Mouse (Mus musculus): ENCODE results near the gene Lpar2.
A peak's percentile ranks its signal among the peaks of the same experiment; 100 is the strongest.

Gene Lpar2

DNA sequence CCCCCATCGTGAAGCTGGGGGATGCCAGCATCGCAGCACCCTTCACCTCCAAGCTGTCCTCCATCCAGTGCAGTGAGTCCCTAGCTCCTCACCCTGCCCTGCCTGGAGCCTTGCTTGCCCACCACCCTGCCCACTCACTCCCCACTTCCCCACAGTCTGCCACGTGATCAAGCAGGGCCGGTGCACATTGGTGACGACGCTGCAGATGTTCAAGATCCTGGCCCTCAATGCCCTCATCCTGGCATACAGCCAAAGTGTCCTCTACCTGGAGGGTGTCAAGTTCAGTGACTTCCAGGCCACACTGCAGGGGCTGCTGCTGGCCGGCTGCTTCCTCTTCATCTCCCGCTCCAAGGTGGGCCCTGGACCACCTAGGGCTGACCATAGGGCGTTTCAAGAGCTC, 16.7 kb upstream of the Lpar2 start:
- DNase-seq (ENCODE audit: low spot score in 2 of 2): no peak

DNA sequence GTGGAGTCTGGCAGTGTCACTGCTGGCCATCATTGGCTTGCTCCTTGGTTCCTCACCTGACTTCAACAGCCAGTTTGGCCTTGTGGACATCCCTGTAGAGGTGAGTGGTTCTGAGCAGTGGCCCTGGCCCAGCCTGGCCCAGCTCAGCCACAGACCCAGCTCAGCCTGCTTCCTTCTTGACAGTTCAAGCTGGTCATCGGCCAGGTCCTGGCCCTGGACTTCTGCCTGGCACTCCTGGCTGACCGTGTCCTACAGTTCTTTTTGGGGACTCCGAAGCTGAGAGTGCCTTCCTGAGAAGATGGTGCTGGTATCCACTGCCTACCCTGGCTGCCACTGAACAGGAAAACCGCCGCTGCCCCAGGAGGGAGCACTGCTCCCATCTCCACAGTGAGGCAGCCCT, 15.0 kb upstream of the Lpar2 start:
- no peak for DNase-seq (ENCODE audit: low spot score in 2 of 2)

DNA sequence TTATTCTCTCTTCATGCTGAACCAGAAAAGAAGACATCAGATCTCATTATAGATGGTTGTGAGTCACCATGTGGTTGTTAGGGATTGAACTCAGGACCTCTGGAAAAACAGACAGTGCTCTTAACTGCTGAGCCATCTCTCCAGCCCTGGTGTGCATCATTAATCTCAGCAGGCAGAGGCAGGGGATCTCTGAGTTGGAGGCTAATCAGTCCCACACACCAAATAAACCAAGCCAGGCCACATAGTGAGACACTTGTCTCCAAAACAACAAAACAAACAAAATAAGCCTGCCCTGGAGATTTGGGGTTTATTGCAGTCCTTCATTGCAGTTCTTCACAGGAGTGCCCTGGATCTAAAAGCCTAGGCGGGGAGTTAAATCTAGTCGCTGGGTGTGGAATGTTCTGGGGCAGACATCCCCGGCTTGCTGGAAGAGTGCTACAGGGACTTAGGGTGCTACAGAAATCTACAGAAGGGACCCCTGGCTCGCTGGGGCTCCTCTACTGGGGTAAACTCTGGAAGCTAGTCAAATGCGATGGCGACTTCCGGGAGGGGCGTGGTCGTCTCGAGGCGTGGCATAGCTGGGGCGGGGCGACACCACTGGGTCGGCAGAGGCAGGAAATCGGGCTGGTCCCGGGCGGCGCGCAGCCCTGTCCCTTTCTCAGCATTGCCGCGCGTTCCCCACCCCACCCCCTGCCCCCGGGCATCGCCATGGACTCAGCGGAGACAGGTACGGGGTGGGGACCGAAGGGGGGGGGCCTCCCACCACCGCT, 13.9 kb upstream of the Lpar2 start, which contains the start of gene Gmip:
Gene Gmip, plus strand, starts transcription at position 586 of the 770 bp plus-strand sequence.
- DNase-seq (ENCODE audit: low spot score in 2 of 2): peak; percentile 88 to 94

DNA sequence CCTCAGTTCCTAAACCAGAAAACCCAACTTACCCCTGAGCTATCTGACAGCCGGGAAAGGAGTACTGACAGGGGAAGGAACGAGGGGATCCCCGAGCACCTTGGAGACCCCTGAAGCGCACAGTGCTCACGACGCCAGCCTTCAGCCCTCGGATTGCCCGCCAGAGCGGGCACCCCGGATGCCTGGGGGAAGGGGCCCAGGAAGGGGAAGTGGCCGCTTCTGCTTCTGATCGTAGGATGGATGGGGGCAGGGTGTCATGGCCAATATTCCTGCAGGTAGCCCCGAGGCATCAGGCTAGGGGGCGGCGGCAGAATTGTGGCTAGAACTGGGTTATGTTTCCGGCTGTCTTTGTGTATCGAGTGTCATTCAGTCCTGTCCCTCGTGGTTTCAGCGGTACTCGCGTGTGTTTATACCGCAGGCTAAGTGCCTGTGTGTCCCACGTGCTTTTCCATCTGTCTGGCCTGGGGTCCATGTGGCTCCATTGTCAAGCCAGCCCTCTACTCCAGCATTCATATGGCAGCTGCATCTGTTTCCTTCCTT, 13.3 kb upstream of the Lpar2 start:
- peak; percentile 58 to 80 for DNase-seq (ENCODE audit: low spot score in 2 of 2)

DNA sequence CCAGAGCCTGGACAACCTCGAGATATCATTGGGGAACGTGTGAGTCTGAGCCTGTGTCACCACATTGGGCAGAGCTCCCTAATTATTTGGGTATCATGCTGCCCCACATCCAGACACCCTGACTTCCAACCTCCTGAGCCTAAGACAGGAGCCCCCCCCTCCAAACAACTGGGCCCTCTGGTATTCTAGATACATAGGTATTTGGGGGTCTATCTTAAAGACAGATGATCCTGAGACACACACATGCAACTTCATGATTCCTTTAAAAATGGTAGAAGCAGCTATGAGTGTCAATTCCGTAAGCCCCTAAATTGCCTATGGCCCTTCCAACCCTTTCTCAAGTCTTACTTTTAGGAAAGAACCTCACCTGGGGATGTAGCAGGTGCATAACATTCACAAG, 12.4 kb upstream of the Lpar2 start:
- no peak for DNase-seq (ENCODE audit: low spot score in 2 of 2)

DNA sequence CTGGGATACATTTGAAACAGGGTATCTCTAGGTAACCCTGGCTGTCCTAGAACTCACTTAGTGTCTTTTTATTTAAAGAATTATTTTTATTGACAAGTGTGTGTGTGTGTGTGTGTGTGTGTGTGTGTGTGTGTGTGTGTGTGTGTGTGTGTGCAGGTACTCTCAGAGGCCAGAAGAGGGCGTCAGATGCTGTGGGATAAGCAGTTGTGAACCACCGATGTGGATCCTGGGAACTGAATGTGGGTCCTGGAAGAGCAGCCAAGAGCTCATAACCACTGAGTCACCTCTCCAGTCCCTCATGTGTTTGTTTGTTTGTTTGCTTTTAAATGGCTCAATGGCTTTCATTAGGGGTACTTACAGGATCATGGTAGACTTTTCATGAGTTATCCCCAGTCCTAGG, 7.3 kb upstream of the Lpar2 start:
- no peak for DNase-seq (ENCODE audit: low spot score in 2 of 2)

DNA sequence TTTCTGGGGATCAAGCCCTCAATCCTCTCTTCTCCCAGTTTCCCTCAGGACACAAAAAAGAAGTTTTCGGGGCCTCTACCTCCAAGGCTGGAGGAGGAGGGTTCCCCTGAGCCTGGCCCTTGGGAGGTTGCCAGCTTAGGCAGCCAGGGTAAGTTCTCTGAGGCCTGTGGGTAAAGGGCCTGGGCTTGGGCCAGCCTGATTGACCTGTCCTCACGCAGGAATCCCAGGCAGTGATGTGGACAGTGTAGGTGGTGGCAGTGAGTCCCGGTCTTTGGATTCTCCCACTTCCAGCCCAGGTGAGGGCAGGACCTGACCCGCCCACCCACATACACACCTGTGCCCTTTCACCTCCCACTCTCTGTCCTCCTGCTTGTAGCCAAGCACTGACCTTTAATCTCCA, 6.8 kb upstream of the Lpar2 start:
- DNase-seq (ENCODE audit: low spot score in 2 of 2): no peak

DNA sequence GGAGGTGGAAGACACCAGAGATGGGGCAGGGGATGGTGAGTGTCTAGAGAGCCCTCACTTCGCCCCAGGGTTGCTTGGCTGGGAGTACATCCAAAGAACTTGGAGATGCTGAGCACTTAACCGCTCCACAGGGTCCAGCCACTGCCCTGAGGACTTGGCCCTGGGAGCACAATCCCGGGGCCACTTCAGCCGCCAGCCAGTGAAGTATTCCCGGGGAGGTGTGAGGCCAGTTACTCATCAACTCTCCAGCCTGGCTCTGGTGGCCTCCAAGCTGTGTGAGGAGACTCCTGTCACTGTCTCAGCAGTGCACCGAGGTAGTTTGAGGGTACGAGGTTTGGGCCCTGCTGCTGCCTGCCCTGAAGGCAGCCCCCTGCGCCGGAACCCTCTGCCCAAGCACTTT, 1.8 kb upstream of the Lpar2 start:
- no peak for DNase-seq (ENCODE audit: low spot score in 2 of 2)

DNA sequence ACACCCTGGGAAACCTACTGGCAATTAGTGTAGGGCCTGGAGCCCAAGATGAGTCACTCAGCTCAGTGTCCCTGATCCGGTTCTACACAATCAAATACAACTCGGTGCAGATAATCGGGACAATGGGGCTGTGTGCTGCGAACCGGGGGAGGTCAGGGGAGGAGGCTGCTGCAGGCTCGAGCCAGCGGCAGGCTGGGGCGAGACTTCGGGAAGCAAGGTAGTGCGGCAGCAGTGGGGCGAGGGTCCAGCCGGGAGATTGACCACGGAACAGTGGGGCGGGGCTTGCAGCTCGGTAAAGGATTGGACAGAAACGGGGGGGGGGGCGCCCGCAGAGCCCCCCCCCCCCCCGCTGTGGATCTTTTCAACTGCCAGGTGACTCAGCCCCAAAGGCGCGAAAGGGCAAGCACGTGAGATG, 251 bp upstream of the Lpar2 start:
- DNase-seq (ENCODE audit: low spot score in 2 of 2): no peak

DNA sequence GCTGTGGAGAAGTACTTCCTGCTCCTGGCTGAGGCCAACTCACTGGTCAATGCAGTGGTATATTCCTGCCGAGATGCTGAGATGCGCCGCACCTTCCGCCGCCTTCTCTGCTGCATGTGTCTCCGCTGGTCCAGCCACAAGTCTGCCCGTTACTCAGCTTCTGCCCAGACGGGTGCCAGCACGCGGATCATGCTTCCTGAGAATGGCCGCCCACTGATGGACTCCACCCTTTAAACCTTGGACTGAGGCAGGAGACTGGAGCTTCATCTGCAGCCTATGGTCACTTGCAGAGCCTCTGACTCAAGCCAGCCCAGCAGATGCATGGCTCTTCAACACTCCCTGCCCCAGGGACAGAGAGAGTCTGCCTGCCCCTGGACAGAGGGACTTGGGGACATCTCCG, 4.1 kb downstream of the Lpar2 start:
- no peak for DNase-seq (ENCODE audit: low spot score in 2 of 2)

DNA sequence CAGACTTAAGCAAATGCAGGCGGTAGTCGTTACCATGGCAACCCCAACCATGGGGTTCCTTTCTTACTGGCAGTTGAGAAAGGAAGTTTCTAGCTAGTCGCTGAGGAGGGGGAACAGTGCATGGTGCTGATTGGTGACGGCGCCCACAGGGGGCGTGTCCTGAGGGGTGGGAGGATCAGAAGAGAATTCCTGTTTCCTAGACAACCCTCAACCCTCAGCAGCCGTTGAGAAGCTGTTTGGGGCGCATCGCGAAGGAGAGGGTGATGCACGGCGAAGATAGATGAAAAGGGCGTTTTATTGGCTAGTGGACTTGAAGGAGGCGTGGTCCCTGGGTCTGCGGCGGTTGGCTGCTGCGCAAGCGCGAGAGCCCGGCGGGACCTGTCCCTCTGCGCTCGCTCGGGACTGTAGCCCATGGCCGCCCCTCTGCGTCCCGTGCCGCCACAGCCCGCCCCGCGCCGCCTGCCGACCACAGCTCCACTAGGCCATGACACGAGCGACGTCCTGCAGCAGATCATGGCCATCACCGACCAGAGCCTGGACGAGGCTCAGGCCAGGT, 10.1 kb downstream of the Lpar2 start, which contains the start of gene Pbx4:
Gene Pbx4, plus strand, starts transcription at position 194 of the 556 bp plus-strand sequence.
- peak; percentile 83 to 90 for DNase-seq (ENCODE audit: low spot score in 2 of 2)

DNA sequence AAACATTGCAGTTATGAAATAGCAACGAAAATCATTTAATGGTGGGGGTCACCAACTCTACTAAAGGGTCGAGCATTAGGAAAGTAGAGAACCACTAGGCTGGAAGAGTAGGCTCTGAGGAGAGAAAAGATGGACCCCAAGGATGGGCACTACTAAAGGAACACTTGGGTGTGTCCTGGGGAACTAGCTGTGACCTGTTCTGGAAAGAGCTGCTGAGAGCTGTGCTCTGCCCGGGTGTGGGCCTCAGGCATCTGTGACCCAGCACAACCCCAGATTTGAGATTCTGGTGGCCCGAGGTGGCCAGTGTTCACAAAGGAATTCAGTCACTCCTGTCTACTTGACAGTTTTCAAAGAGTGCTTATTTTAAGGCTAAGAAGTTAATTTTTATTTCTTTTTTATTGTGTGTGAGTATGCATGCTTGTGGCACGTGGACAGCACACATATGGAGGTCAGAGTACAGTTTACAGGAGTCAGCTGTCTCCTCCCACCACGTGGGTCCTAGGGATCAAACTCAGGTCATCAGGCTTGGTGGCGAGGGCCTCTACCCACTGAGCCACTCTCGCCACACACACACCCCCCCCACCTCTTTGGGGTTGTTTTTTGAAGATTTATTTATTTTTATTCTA, 14.9 kb downstream of the Lpar2 start:
- DNase-seq (ENCODE audit: low spot score in 2 of 2): no peak

DNA sequence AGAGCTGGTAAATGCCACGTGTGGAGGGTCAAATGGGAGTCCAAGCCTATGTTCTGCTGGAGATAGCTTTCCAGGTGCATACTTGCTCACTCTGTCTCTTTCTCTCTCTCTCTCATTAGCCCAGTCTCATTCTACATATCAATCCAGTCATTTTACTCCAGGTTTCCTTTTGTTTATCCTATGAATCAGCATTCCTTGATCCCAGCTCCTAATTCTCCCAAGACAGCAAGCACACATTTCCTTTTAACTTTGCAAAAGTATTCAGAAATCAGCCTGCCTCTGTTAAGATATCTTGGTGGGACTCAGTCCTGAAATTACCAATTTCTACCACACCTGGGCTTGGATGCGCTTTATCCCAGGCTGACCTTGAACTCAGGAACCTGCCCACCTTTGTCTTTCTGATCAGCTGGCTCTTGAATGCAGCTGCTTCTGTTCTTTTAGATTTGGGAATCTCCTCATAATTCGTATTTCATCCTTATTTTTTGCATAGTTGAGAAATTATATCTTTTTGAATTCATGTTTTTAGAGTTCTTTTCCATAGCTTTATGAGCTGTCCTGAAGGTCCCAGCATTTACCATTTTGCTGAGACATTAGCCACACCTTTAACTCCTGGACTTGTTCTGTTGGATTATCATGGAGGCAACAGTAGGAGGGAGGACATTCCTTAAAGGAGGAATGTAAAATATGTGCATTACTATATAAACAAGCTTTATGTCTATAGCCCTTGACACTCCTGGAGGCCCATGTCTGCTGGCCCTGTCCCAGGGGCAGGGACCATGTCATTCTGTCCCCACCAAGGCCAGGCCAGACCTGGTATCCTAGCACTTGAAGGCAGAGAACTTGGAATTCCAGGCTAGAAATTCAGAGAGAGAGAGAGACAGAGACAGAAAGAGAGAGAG, 25.2 kb downstream of the Lpar2 start:
- no peak for DNase-seq (ENCODE audit: low spot score in 2 of 2)

DNA sequence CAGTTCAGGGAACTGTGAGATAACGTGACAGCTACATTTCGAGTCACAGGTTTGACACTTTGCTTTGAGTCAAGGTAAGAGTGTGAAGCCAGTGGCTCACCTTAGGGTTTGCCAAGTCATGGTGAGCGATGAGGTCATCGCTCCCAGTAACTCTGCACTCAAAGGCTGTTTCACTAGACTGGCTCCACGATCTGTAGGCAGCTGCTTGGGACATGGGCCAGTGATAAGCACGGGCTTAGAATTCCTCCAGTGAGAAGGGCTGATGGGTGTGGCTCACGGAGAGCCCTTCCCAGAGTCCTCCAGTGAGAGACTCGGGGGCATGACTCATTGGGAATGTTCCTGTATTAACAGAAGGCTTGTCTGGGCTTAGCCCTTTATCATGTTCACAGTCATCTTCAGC, 26.7 kb downstream of the Lpar2 start:
- DNase-seq (ENCODE audit: low spot score in 2 of 2): no peak

DNA sequence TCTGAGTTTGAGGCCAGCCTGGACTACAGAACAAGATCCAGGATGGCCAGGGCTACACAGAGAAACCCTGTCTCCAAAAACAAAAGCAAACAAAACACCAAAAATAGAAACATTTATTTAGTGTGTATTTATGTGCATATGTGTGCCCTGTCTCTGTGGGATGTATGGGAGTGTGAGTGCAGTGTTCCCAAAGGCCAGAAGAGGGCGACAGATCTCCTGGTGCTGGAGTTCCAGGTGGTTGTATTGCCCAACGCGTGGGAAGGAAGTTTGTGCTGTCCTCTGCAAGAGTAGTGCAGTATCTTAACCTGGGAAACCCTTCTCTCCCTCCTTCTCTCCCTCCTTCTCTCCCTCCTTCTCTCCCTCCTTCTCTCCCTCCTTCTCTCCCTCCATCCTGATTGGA, 27.7 kb downstream of the Lpar2 start:
- no peak for DNase-seq (ENCODE audit: low spot score in 2 of 2)

DNA sequence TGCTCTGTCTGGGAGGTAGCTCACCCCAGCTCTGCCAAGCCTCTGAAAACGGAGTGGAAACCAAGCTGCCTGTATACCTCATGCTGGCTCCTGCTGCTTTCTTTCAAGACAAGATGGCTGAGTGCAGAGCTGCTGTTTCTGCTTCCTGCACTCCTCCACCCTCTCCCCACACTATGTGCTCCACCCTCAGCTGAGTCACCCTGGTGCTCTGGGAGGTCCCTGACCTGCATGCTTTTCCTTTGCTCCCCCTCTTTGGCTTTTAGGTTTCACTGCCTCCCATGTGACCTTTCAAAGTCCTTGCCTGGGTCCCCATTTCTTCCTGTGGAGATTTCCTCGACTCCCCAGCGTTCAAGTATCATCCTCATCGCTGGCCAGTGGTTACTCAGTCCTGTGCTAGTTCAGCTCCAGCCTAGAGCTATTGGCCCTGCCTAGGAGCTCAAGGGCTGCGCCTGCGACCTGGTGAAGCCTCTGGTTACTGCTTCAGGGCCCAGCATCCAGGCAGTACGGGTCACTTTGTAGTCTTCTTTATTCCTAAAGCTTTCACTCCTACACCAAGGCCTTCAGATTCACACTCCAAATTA, 28.8 kb downstream of the Lpar2 start:
- no peak for DNase-seq (ENCODE audit: low spot score in 2 of 2)

DNA sequence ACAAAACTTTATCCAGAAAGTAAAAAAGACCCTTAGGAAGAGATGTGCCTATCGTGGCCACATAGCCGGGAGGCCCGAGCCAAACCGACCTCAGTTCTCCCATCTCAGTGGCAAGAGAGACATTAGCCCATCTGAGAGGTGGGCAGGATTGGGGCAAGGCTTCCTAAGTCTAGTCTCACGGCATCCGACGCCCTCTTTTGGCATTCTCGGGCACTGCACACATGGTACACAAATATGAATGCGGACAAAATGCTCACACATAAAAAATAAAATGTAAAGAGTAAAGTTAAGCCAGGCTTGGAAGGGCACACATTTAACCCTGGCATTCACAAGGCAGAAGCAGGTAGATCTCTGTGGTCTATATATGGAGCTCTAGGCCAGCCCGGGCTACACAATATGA, 31.6 kb downstream of the Lpar2 start:
- no peak for DNase-seq (ENCODE audit: low spot score in 2 of 2)

DNA sequence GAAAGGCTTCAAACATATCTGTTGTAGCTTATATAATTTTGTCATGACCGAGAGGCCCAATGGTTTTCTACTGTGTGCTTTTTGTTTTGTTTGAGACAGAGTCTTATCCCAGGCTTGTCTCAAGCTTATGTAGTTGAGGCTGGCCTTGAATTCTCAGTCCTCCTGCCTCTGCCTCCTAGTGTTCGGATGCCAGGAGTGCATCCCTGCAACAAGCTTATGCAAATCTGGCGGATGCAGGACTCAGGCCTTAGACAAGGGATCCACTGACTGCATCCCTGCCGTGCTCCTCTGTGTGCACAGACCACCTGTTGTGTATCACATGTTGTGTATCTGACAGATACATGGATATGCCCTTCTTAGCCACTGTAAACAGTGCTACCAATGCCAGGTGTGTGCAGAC, 38.6 kb downstream of the Lpar2 start:
- DNase-seq (ENCODE audit: low spot score in 2 of 2): no peak

DNA sequence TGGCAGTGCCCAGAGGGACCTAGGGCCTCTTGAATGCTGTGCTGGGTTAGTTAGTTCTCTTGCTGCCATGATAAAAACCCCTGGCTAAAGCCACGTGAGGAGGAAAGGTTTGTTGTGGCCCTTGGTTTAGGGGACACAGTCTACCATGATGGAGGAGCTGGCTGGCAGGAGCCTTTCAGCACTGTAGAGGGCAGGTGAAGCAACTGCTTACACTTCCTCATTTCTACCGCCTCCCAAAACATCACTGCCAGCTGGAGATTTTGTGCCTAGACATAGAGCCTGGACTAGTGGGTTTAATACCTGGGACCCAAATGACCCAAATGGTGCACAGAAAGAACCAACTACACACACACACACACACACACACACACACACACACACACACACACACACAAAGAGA, 39.0 kb downstream of the Lpar2 start:
- no peak for DNase-seq (ENCODE audit: low spot score in 2 of 2)

DNA sequence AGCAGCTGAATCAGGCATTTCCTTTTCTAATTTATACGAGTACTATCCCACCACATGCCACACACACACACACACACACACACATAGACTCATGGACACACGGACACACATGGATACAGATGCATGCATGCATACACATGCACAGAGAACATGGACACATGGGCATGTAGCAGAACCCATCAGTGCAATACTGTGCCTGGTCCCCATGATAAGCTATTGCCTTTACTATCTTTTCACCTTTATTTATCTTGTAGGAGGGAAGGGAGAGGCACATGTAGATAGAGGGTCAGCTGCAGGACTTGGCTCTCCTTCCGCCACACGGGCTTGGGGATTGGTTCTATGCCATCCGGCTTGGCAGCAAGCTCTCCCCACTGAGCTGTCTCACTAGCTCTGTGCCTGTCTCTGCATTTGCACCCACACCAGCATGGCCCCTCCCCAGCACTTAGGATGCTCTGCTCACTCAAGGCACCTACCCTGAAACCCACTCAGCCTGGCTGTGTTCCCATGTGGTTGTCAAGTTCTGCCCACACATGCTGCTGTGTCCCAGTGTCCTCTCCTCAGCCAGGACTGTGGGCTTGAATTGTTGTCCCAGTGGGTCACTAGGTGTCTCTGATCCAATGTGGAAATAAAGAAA, 41.3 kb downstream of the Lpar2 start:
- DNase-seq (ENCODE audit: low spot score in 2 of 2): no peak

DNA sequence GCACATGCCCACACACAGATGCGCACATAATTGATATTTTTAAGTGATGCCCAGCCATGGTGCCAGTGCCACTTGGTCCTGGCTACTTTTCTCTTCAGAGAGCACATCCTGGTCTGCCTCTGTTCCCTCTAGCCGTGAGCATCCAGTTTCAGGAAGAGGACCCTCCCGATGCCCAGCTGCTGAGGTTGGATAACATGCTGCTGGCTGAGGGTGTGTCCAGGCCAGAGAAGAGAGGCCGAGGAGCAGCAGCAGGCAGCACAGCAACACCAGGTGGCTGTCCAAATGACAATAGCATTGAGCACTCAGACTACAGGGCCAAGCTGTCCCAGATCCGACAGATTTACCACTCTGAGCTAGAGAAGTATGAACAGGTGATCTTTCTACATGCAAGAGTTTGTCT, 42.0 kb downstream of the Lpar2 start:
- DNase-seq (ENCODE audit: low spot score in 2 of 2): no peak
